Mouse (Mus musculus) MEL (cell line): ENCODE results near the gene Zbtb38.

Experiments
- CTCF ChIP-seq, 3 experiments: IDR thresholded peaks in 2 of 3; conservative IDR thresholded peaks in 1 of 3; 2 replicates each; pipeline ENCODE4 v1.5.1; 2011 to 2012; ENCODE audit warnings: low read length in 3 of 3, low read depth in 2 of 3, mild to moderate bottlenecking in 2 of 3, improper control_type of control experiment in 1 of 3, inconsistent platforms in 1 of 3, mixed read lengths in 1 of 3, moderate library complexity in 1 of 3; ENCODE audit not compliant: control insufficient read depth in 1 of 3, insufficient read depth in 1 of 3, poor library complexity in 1 of 3, severe bottlenecking in 1 of 3
- E2F4 ChIP-seq: IDR thresholded peaks from 2 replicates; pipeline ENCODE4 v1.6.1; 2011; ENCODE audit warnings: low read depth, low read length, improper control_type of control experiment, borderline replicate concordance
- ELF1 ChIP-seq: IDR thresholded peaks from 2 replicates; pipeline ENCODE4 v1.6.1; 2014; ENCODE audit warnings: low read depth, mild to moderate bottlenecking, inconsistent platforms, low read length, improper control_type of control experiment, moderate library complexity
- HCFC1 ChIP-seq: IDR thresholded peaks from 2 replicates; pipeline ENCODE4 v1.6.1; 2012; ENCODE audit warnings: low read depth, mild to moderate bottlenecking, inconsistent platforms, low read length, improper control_type of control experiment, moderate library complexity
- MYC ChIP-seq: IDR thresholded peaks from 2 replicates; pipeline ENCODE4 v1.6.1; 2011; ENCODE audit warnings: low read depth, mild to moderate bottlenecking, low read length, improper control_type of control experiment, moderate library complexity
- NELFE ChIP-seq: IDR thresholded peaks from 2 replicates; pipeline ENCODE4 v1.6.1; 2011; ENCODE audit warnings: low read depth, low read length, improper control_type of control experiment
- POLR2A ChIP-seq, 2 experiments: IDR thresholded peaks; 2 replicates each; pipeline ENCODE4 v1.6.1; 2011 to 2012; ENCODE audit warnings: low read length in 2 of 2, mild to moderate bottlenecking in 2 of 2, control low read depth in 1 of 2, improper control_type of control experiment in 1 of 2, low read depth in 1 of 2, moderate library complexity in 1 of 2; ENCODE audit not compliant: control insufficient read depth in 1 of 2, insufficient read depth in 1 of 2, poor library complexity in 1 of 2
- TAL1 ChIP-seq: IDR thresholded peaks from 2 replicates; pipeline ENCODE4 v1.6.1; 2012; ENCODE audit warnings: mild to moderate bottlenecking, inconsistent platforms, low read length, moderate library complexity, mixed read lengths

- TF ChIP-seq POLR2A (IDR thresholded peaks at IDR 0.05; ENCODE audit: control insufficient read depth in 1 of 2, insufficient read depth in 1 of 2, low read depth in 1 of 2, low read length in 2 of 2, poor library complexity in 1 of 2) (peak; percentile 58 to 70; a peak in 3 of 4 replicates), E2F4 (no peak), ELF1 (0 out of 2 replicates have a peak, but pooled peaks have one; percentile 29), CTCF (IDR thresholded peaks at IDR 0.05 in 2 of 3, conservative IDR thresholded peaks at IDR 0.05 in 1 of 3; ENCODE audit: control insufficient read depth in 1 of 3, insufficient read depth in 1 of 3, low read depth in 2 of 3, low read length in 3 of 3, poor library complexity in 1 of 3, severe bottlenecking in 1 of 3) (no peak), HCFC1 (peak; percentile 69; the same call in 1 of the 2 replicates), TAL1 (no peak), MYC (no peak), NELFE (peak; percentile 55; the same call in 1 of the 2 replicates)
Observed at GRCm38 (mm10) chr9:96719408-96720158, 33.0 kb downstream of the Zbtb38 start.
